Mouse (Mus musculus) embryonic fibroblast, embryonic 13.5 days (primary cell): ENCODE measurements around the gene Fbn1.

ENCODE experiments used
- CTCF ChIP-seq: IDR thresholded peaks from 2 replicates; pipeline ENCODE4 v1.5.1; 2011; ENCODE audit warnings: mild to moderate bottlenecking, control low read depth, low read length, moderate library complexity, borderline replicate concordance; ENCODE audit not compliant: insufficient read depth
- POLR2A ChIP-seq: IDR thresholded peaks from 2 replicates; pipeline ENCODE4 v1.6.1; 2011; ENCODE audit warnings: low read depth, mild to moderate bottlenecking, control low read depth, low read length, moderate library complexity

DNA sequence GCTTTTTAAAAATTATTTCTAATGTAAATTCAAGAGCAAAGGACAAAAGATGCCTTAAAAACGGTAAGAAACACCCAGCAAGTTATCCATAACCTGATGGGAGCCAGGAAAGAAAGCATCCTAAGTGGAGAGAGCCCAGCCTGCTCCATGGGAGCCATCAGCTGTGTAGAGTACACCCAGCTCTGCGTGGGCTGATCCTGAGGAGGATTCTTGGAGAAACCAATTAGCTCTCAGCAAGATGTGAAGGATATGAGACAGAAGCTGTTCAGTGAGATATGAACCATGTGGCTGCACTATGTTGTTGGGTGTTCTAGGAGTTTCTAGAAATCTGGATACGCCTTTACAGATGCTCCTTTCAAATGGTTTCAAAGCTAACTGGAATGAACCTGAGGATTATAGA is 202.1 kb downstream of the Fbn1 start:
- TF ChIP-seq POLR2A (no peak), CTCF (no peak)
